Mouse (Mus musculus) embryonic facial prominence, embryonic 14.5 days (tissue): ENCODE data around the gene Gm49388. TPM values are rescaled to one million over a fixed set of nuclear protein-coding genes. Genes with fewer than 3 reads are reported as not detected.

ENCODE experiments used
- ATAC-seq: fragments of 200-750 bp; cut with Nextera tagmentation; 2 replicates; pipeline ENCODE4 v1.8.0; 2017; ENCODE audit warnings: low read depth, moderate number of reproducible peaks, moderate TSS enrichment
- DNase-seq: peaks from one replicate; pipeline ENCODE4 v3.0.0-alpha.2; 2015; ENCODE audit warnings: low spot score
- H3K27ac ChIP-seq: fragments of 300-500 bp; sonication (generic); replicated peaks from 2 replicates; pipeline ENCODE4 v1.5.1; 2014; ENCODE audit warnings: low read depth, mild to moderate bottlenecking, low read length, moderate library complexity
- H3K27me3 ChIP-seq: fragments of 300-500 bp; sonication (generic); replicated peaks from 2 replicates; pipeline ENCODE4 v1.6.1; 2014; ENCODE audit warnings: low read length; ENCODE audit not compliant: control insufficient read depth, insufficient read depth
- H3K36me3 ChIP-seq: fragments of 300-500 bp; sonication (generic); 2 replicates; pipeline ENCODE4 v1.6.1; 2014; ENCODE audit warnings: low read length, mixed read lengths; ENCODE audit not compliant: control insufficient read depth, insufficient read depth
- H3K4me1 ChIP-seq: fragments of 300-500 bp; sonication (generic); 2 replicates; pipeline ENCODE4 v1.6.1; 2014; ENCODE audit warnings: antibody characterized with exemption, low read length; ENCODE audit not compliant: control insufficient read depth, insufficient read depth
- H3K4me2 ChIP-seq: fragments of 300-500 bp; sonication (generic); 2 replicates; pipeline ENCODE4 v1.6.1; 2014; ENCODE audit warnings: low read depth, mild to moderate bottlenecking, low read length, moderate library complexity, mixed read lengths
- H3K4me3 ChIP-seq: fragments of 300-500 bp; sonication (generic); 2 replicates; pipeline ENCODE4 v1.5.1; 2014; ENCODE audit warnings: low read depth, mild to moderate bottlenecking, low read length
- H3K9ac ChIP-seq: fragments of 300-500 bp; sonication (generic); 2 replicates; pipeline ENCODE4 v1.6.1; 2014; ENCODE audit warnings: low read depth, mild to moderate bottlenecking, low read length, moderate library complexity, mixed read lengths
- H3K9me3 ChIP-seq: fragments of 300-500 bp; sonication (generic); 2 replicates; pipeline ENCODE4 v1.6.1; 2016; ENCODE audit warnings: low read length; ENCODE audit not compliant: control insufficient read depth
- WGBS: fragments of 180-500 bp; shearing (Covaris S2); extraction: QIAGEN DNeasy Blood & Tissue Kit; methylation state at CpG from one replicate; pipeline ENCODE4 v1.1.7; 2014; 5-methylcytosine and 5-hydroxymethylcytosine counted together
- polyA plus RNA-seq: library from polyadenylated mRNA; unstranded; fragments of >200 nt; fragmentation: Nextera tagmentation; extraction: Ambion mirVana; gene quantifications from 2 replicates; pipeline ENCODE4 v1.2.1, GENCODE M21; 2014

Gene Gm49388
- polyA plus RNA-seq, 1 experiment from 2014 or later: not detected

DNA sequence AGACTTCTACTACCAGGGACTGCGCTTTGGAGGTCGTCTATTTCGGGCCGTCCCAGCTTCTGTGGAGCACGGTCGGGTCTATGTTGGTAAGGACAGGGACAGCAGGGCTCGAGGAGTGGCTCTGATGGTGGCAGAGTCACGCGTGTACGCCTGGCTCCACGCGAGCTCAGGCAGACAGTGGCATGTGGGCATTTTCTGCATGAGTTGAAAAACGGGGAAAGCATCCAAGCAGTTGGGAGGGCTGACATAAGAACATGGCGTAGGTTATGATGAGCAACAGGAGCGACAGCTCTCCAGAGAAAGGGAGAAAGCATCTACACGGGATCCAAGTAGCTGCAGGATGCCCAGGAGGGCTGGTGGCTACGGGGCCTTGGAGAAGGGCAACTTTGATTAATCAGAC is 16.9 kb downstream of the Gm49388 start:
- H3K4me2 ChIP-seq: no peak overlapping the region
- no peaks in the 10 kb centered on the region for H3K27me3 ChIP-seq
- no peak for DNase-seq
- H3K4me3 ChIP-seq: no peak overlapping the region
- H3K9me3 ChIP-seq: no peaks in the 10 kb centered on the region
- ATAC-seq: no peak
- no peak overlapping the region for H3K27ac ChIP-seq
- 90% methylated on average over 17 of the region's 17 CpGs for WGBS
- H3K9ac ChIP-seq: no peak overlapping the region
- peaks cover 41% of the 10 kb centered on the region for H3K36me3 ChIP-seq
- no peaks in the 10 kb centered on the region for H3K4me1 ChIP-seq

DNA sequence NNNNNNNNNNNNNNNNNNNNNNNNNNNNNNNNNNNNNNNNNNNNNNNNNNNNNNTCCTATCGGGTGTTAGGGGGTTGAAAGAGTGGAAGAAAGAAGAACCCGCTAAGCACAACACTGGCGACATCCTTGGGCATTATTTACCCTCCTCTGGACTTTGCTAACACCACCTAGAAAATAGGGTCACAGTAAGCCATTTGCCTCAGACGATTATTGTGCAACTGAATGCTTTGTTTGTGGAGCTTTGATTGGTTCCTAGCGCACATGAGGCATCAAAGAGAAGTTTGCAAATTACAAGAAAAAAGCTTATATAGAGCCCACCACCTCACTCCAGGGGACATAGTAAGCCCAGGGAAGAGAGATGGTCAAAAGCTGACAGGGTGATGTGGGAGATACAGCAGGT is 23.4 kb downstream of the Gm49388 start:
- Histone ChIP-seq H3K36me3 (peaks cover 30% of the 10 kb centered on the region), H3K9ac (no peak overlapping the region), H3K4me3 (no peak overlapping the region), H3K27ac (no peak overlapping the region), H3K4me2 (no peak overlapping the region), H3K4me1 (no peaks in the 10 kb centered on the region), H3K9me3 (no peaks in the 10 kb centered on the region), H3K27me3 (no peaks in the 10 kb centered on the region)
- ATAC-seq (no peak), DNase-seq (no peak)
- 88% methylated on average over 5 of the region's 5 CpGs for WGBS

DNA sequence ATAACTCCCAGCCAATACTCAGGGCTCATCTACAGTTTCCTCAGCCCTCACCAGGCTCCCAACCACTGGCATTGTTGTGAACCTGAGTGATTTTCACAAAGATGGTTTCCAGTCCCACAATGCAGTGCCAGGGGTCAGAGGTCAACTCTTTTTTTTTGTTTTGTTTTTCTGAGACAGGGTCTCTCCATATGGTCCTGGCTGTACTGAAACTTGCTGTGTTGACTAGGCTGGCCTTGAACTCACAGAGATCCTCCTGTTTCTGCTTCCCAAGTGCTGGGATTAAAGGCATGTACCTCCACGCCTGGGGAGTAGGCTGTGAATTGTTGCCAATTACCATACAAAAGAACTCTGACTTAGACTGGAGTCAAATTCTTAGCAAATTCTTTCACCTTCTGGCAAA is 24.4 kb downstream of the Gm49388 start:
- peaks cover 34% of the 10 kb centered on the region for H3K36me3 ChIP-seq
- no peak for DNase-seq
- H3K27me3 ChIP-seq: no peaks in the 10 kb centered on the region
- no peak overlapping the region for H3K4me3 ChIP-seq
- H3K4me2 ChIP-seq: no peak overlapping the region
- no peaks in the 10 kb centered on the region for H3K9me3 ChIP-seq
- 94% methylated on average over 1 of the region's 1 CpGs for WGBS
- H3K4me1 ChIP-seq: no peaks in the 10 kb centered on the region
- ATAC-seq: no peak
- no peak overlapping the region for H3K27ac ChIP-seq
- no peak overlapping the region for H3K9ac ChIP-seq

DNA sequence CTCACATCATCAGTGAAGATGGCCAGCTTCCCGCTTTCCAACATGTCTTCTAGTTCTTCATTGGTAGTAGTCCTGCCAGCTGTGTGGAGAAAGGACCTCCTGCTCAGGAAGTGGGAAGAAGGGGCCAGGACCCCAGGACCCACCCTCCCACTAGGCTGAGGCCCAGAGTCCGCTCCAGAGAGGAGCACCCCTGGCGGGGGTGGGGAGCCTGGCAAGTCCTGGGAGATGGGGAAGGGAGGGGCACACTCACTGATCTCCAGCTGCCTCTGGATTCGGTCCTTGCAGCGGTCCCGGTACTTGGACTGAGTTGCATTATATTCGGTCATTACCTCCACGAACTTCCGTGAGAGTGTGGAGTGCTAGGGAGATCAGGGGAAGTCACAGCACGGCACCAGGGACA is 25.2 kb downstream of the Gm49388 start:
- no peak overlapping the region for H3K4me3 ChIP-seq
- H3K4me2 ChIP-seq: no peak overlapping the region
- DNase-seq (no peak), ATAC-seq (no peak)
- no peaks in the 10 kb centered on the region for H3K4me1 ChIP-seq
- H3K9ac ChIP-seq: no peak overlapping the region
- WGBS: 77% methylated on average over 10 of the region's 10 CpGs
- no peak overlapping the region for H3K27ac ChIP-seq
- H3K36me3 ChIP-seq: peaks cover 38% of the 10 kb centered on the region
- H3K27me3 ChIP-seq: no peaks in the 10 kb centered on the region
- no peaks in the 10 kb centered on the region for H3K9me3 ChIP-seq

DNA sequence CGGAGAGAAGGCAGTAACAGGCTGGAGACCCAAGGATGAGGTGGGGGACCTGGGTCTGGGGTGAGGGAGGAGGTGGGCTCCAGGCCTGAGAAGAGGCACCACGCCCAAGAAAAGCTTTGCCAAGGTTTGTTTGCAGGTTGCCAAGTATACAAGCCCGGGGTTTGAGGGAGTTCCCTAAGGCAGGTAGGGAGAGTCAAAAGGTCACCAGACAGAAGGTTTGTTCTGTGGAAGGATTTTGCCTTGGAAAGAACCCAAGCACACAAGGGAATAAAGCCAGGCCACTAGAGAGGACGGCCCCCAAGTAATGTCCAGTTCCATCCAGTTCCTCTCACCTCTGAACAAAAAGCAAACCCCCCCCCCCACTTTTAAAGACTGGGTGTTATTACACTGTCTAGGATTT is 25.8 kb downstream of the Gm49388 start:
- no peak for ATAC-seq
- Histone ChIP-seq H3K4me2 (no peak overlapping the region), H3K4me1 (no peaks in the 10 kb centered on the region), H3K27me3 (no peaks in the 10 kb centered on the region), H3K36me3 (peaks cover 38% of the 10 kb centered on the region), H3K4me3 (no peak overlapping the region), H3K9ac (no peak overlapping the region), H3K9me3 (no peaks in the 10 kb centered on the region), H3K27ac (no peak overlapping the region)
- WGBS: 83% methylated on average over 4 of the region's 4 CpGs
- DNase-seq: no peak

DNA sequence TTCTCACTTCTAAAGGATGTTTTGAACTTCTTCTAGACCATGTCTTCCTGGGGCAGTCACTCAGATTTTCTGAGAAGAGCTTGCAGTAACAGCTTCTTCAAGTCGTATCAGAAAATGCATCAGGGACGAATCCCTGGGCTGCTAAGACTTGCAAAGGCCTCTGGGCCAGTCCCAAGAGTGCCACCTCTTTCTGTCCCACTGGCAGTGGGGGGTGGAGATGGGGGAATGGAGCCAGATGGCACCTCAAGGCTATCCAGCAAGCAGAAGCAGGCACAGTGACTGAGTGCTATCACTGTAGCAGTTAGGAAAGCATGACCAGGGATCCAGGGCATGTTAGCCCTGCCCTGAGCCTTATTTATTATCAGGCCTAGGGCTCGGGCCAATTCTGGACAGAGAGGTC is 26.9 kb downstream of the Gm49388 start:
- 85% methylated on average over 3 of the region's 3 CpGs for WGBS
- peaks cover 38% of the 10 kb centered on the region for H3K36me3 ChIP-seq
- no peak for DNase-seq

DNA sequence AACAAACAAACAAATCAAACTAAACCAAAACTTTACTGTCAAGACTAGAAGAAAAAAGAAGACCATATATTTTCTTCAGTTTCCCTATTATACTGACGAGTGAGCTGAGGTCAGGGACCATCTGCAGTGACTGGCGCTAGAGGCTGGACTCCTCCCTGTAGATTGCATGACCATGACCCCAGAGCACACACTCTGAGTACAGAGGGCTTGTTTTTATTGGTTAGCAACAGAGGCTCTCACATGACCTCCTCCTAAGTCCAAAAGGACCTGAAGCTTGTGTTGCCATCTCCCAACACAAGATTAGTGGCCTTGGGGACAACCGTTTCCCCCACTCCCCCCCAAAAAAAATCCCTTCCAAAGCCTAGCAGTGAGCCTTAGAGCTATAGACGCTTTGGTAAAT is 28.4 kb downstream of the Gm49388 start:
- no peak overlapping the region for H3K4me2 ChIP-seq
- no peaks in the 10 kb centered on the region for H3K9me3 ChIP-seq
- H3K36me3 ChIP-seq: peaks cover 32% of the 10 kb centered on the region
- ATAC-seq (no peak), DNase-seq (no peak)
- WGBS: 78% methylated on average over 4 of the region's 4 CpGs
- H3K9ac ChIP-seq: no peak overlapping the region
- H3K4me1 ChIP-seq: no peaks in the 10 kb centered on the region
- H3K27ac ChIP-seq: no peak overlapping the region
- H3K4me3 ChIP-seq: no peak overlapping the region
- no peaks in the 10 kb centered on the region for H3K27me3 ChIP-seq

More for the DNA sequence above, 26.9 kb downstream of the Gm49388 start:
- no peak overlapping the region for H3K27ac ChIP-seq
- H3K4me2 ChIP-seq: no peak overlapping the region
- H3K4me3 ChIP-seq: no peak overlapping the region
- no peaks in the 10 kb centered on the region for H3K9me3 ChIP-seq
- ATAC-seq: no peak
- H3K4me1 ChIP-seq: no peaks in the 10 kb centered on the region
- H3K9ac ChIP-seq: no peak overlapping the region
- H3K27me3 ChIP-seq: no peaks in the 10 kb centered on the region

DNA sequence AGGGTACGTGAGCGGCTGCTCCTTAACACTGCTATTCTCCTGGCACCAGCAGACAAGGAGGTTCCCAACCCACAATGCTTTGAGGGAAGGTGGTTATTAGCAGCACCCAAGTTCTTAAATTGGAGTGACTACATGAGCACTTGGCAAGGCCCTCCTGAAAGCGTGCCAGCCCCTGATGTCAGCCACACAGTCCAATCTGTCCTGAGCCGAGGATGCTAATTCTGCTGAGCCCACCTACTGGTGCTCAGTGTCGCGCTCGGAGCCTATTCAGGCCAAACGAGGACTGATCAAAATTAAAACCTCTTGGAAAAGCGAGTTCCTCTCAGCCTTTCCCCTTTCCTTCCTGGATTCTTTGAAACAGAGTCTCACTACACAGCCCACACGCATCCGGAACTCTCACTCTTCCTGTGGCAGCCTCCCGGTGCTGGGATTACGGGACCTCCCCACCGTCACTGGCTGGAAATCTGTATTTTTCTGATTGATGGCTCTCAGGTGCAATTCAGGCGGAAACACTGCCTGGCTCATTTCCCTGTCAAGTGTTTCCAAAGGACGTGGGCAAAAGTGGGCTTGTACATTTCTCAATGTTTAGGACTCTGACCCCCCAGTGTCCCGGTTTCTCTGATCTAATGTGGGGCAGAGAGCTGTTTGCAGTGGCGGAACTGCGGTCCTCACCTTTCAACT is 29.0 kb downstream of the Gm49388 start:
- DNase-seq (no peak), ATAC-seq (no peak)
- Histone ChIP-seq H3K9me3 (no peaks in the 10 kb centered on the region), H3K4me2 (no peak overlapping the region), H3K36me3 (peaks cover 32% of the 10 kb centered on the region), H3K27ac (0 out of 2 replicates have a peak overlapping the region, but pooled peaks have one; percentile 33), H3K4me3 (no peak overlapping the region), H3K4me1 (no peaks in the 10 kb centered on the region), H3K27me3 (no peaks in the 10 kb centered on the region), H3K9ac (no peak overlapping the region)
- 84% methylated on average over 19 of the region's 19 CpGs for WGBS

DNA sequence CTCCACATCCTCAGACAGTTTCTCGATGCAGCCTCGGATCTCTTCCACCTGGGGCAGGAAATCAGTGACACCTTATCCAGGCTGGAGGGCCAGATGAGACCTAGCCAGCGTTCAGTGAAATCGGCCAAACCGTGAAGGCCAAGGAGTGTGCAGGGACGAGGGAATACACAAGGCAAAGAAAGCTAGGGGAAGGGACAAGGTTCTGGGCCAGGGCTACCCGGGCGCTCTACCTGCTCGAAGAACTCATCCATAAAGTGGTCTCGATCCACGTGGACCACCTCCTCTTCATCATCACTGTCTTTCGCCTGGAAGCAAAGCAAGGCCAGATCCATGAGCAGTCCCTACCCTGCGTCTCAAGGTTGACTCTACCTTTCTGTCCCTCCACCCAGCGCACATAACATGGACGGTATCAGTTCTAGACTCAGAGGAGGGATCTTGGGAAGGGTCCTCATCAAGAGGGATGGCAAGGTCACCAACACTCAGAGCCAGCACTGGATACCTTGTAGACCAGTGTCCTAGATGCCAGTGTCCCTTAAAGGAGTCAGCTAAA is 29.8 kb downstream of the Gm49388 start:
- H3K9ac ChIP-seq: no peak overlapping the region
- no peaks in the 10 kb centered on the region for H3K9me3 ChIP-seq
- DNase-seq: no peak

More for the DNA sequence above, 29.8 kb downstream of the Gm49388 start:
- no peaks in the 10 kb centered on the region for H3K4me1 ChIP-seq
- no peak overlapping the region for H3K4me3 ChIP-seq
- WGBS: 95% methylated on average over 15 of the region's 15 CpGs
- H3K4me2 ChIP-seq: no peak overlapping the region
- peaks cover 27% of the 10 kb centered on the region; the same call in 1 of the 2 replicates for H3K36me3 ChIP-seq
- no peak for ATAC-seq
- H3K27me3 ChIP-seq: no peaks in the 10 kb centered on the region
- peak overlapping the region; percentile 33; the same call in 1 of the 2 replicates for H3K27ac ChIP-seq
